Mouse (Mus musculus) left cerebral cortex, postnatal 4 days (tissue): ENCODE data around the gene Atf6b. TPM values are rescaled to one million over a fixed set of nuclear protein-coding genes. Genes with fewer than 3 reads are reported as not detected.

Experiments used
- DNase-seq: peaks from one replicate; pipeline ENCODE4 v3.0.0-alpha.2; 2022
- intact Hi-C: fragments of 180-260 bp; cut with DNase I; formaldehyde crosslinking; loops from one replicate; pipeline ENCODE4 v1.15.1; 2025
- total RNA-seq, 2 experiments: library from RNA; stranded (reverse); gene quantifications; 2 replicates each; pipeline ENCODE4 v1.2.3; 2021

Gene Atf6b
- total RNA-seq, 2 experiments from 2014 or later: 72.8 to 75.4 TPM

- DNase-seq: no peak
- intact Hi-C loops: no loop called here
Observed at GRCm38 (mm10) chr17:34626062-34626772, 20.7 kb upstream of the Atf6b start.

GRCm38 (mm10) chr17:34626773-34627092, 20.2 kb upstream of the Atf6b start:
- intact Hi-C loops: no loop called here
- peak; percentile 62 for DNase-seq

- intact Hi-C loops: no loop called here
- DNase-seq: peak; percentile 92
Observed at GRCm38 (mm10) chr17:34627093-34627942, 19.6 kb upstream of the Atf6b start.

- intact Hi-C loops: no loop called here
Observed at GRCm38 (mm10) chr17:34627943-34628643, 18.9 kb upstream of the Atf6b start, which contains the start of gene Ppt2. Gene Ppt2 (minus strand): TSS chr17:34628510.

GRCm38 (mm10) chr17:34628644-34628967, 18.3 kb upstream of the Atf6b start:
- intact Hi-C loops: no loop called here
- DNase-seq: no peak

More at GRCm38 (mm10) chr17:34627943-34628643, 18.9 kb upstream of the Atf6b start, which contains the start of gene Ppt2:
- no peak for DNase-seq

GRCm38 (mm10) chr17:34629221-34629751, 17.7 kb upstream of the Atf6b start, which contains the start of gene Prrt1:
Gene Prrt1 (plus strand): TSS chr17:34629533.
- intact Hi-C loops: no loop called here
- DNase-seq: no peak

- no peak for DNase-seq
- intact Hi-C loops: no loop called here
Observed at GRCm38 (mm10) chr17:34629796-34630603, 16.9 kb upstream of the Atf6b start.

GRCm38 (mm10) chr17:34630761-34631301, 16.1 kb upstream of the Atf6b start:
- intact Hi-C loops: no loop called here
- DNase-seq: no peak

GRCm38 (mm10) chr17:34631647-34632046, 15.3 kb upstream of the Atf6b start:
- intact Hi-C loops: no loop called here
- no peak for DNase-seq

GRCm38 (mm10) chr17:34632261-34632691, 14.7 kb upstream of the Atf6b start:
- intact Hi-C loops: no loop called here
- peak; percentile 55 for DNase-seq

- intact Hi-C loops: no loop called here
- DNase-seq: no peak
Observed at GRCm38 (mm10) chr17:34635671-34636070, 11.3 kb upstream of the Atf6b start.

GRCm38 (mm10) chr17:34637459-34637858, 9.5 kb upstream of the Atf6b start:
- intact Hi-C loops: no loop called here
- DNase-seq: no peak

- intact Hi-C loops: no loop called here
- DNase-seq: no peak
Observed at GRCm38 (mm10) chr17:34639461-34640255, 7.3 kb upstream of the Atf6b start.

- peak; percentile 80 for DNase-seq
- intact Hi-C loops: no loop called here
Observed at GRCm38 (mm10) chr17:34640778-34641601, 6.0 kb upstream of the Atf6b start.

GRCm38 (mm10) chr17:34641945-34642344, 5.0 kb upstream of the Atf6b start:
- intact Hi-C loops: no loop called here
- no peak for DNase-seq

- intact Hi-C loops: no loop called here
- DNase-seq: no peak
Observed at GRCm38 (mm10) chr17:34643379-34643778, 3.6 kb upstream of the Atf6b start.

- no peak for DNase-seq
- intact Hi-C loops: no loop called here
Observed at GRCm38 (mm10) chr17:34643944-34644343, 3.0 kb upstream of the Atf6b start.

- peak; percentile 93 for DNase-seq
- intact Hi-C loops: no loop called here
Observed at GRCm38 (mm10) chr17:34644608-34645007, 2.3 kb upstream of the Atf6b start, which contains the start of gene Fkbpl. Gene Fkbpl (plus strand): TSS chr17:34644764.
